Mouse (Mus musculus) hindbrain, embryonic 10.5 days (tissue): Measurements from ENCODE around the gene Lrp4. TPM values are rescaled to one million over a fixed set of nuclear protein-coding genes. Genes with fewer than 3 reads are reported as not detected.

ENCODE experiments used
- DNase-seq: peaks from one replicate; pipeline ENCODE4 v3.0.0-alpha.2; 2017; ENCODE audit warnings: low spot score
- H3K27ac ChIP-seq: fragments of 300-500 bp; sonication (generic); 2 replicates; pipeline ENCODE4 v1.5.1; 2016; ENCODE audit warnings: mild to moderate bottlenecking, moderate library complexity
- H3K27me3 ChIP-seq: fragments of 300-500 bp; sonication (generic); 2 replicates; pipeline ENCODE4 v1.6.1; 2016; ENCODE audit warnings: mild to moderate bottlenecking; ENCODE audit not compliant: poor library complexity, insufficient read depth, severe bottlenecking
- H3K36me3 ChIP-seq: fragments of 300-500 bp; sonication (generic); 2 replicates; pipeline ENCODE4 v1.6.1; 2016; ENCODE audit warnings: mild to moderate bottlenecking, moderate library complexity
- H3K4me1 ChIP-seq: fragments of 300-500 bp; sonication (generic); replicated peaks from 2 replicates; pipeline ENCODE4 v1.6.1; 2016; ENCODE audit warnings: mild to moderate bottlenecking
- H3K4me3 ChIP-seq: fragments of 300-500 bp; sonication (generic); 2 replicates; pipeline ENCODE4 v1.5.1; 2016; ENCODE audit warnings: mild to moderate bottlenecking, moderate library complexity
- H3K9me3 ChIP-seq: fragments of 300-500 bp; sonication (generic); 2 replicates; pipeline ENCODE4 v1.6.1; 2016; ENCODE audit warnings: mild to moderate bottlenecking, moderate library complexity
- WGBS: fragments of 180-500 bp; shearing (Covaris S2); methylation state at CpG from one replicate; pipeline ENCODE4 v1.1.7; 2016; 5-methylcytosine and 5-hydroxymethylcytosine counted together
- polyA plus RNA-seq: library from polyadenylated mRNA; unstranded; fragments of >200 nt; fragmentation: Nextera tagmentation; extraction: Ambion mirVana; gene quantifications from 2 replicates; pipeline ENCODE4 v1.2.1, GENCODE M21; 2016

Lrp4 gene
- 6.4 and 7.6 TPM in 2 replicates for polyA plus RNA-seq

DNA sequence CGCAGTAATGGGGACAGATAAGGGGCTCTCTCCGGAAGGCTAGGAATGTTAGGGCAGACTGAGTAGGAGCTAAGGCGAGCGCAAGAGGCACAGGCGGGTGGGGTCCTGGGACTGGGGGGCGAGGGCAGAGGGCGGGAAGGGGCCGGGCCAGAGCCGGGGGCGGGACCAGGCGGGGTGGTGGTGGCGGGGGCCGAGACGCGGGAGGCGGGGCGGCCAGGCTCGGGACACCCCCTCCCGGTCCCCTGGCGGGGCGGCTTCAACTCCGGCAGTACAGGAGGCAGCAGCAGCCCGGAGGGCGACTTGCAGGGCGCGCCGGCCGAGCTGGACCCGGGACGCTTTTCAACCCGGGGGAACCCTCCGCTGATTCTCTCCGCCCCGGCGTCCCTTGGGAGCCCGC is at the start of gene Lrp4:
Gene Lrp4 (plus strand): TSS at position 253 of the 397 bp plus-strand sequence.
- Histone ChIP-seq H3K9me3 (no peaks in the 10 kb centered on the region), H3K4me3 (peak within 1 kb of the TSS; percentile 90), H3K4me1 (peaks cover 68% of the 10 kb centered on the region), H3K27ac (peak within 1 kb of the TSS; percentile 96), H3K27me3 (no peaks in the 10 kb centered on the region), H3K36me3 (peaks cover 6% of the 10 kb centered on the region; the same call in 1 of the 2 replicates)
- WGBS = under 1% methylated on average over 36 of the region's 36 CpGs
- peak; percentile 73 for DNase-seq

DNA sequence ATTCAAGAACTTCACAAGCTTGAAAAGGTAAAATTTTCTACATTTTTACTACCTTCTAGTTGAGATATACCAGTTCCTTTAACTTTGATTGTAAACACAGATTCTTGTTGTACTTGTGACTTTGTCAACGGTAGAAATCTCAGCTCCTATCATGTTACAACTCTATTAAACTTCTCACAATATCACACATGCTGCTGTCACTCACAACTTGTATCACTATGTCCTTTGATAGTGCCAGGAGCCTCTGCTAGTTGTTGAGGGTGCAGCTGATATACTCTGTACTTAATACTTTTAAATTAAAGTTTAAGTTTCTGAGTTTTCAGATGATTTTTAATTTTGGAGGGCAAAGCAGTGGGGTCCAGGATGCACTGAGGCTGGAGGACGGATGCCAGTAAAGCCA is 49.3 kb upstream of the Lrp4 start:
- 89% methylated on average over 2 of the region's 2 CpGs for WGBS
- Histone ChIP-seq H3K27me3 (no peaks in the 10 kb centered on the region), H3K36me3 (peaks cover 5% of the 10 kb centered on the region; the same call in 1 of the 2 replicates), H3K9me3 (no peaks in the 10 kb centered on the region), H3K4me3 (no peak overlapping the region), H3K27ac (no peak overlapping the region), H3K4me1 (peaks cover 17% of the 10 kb centered on the region)
- no peak for DNase-seq

DNA sequence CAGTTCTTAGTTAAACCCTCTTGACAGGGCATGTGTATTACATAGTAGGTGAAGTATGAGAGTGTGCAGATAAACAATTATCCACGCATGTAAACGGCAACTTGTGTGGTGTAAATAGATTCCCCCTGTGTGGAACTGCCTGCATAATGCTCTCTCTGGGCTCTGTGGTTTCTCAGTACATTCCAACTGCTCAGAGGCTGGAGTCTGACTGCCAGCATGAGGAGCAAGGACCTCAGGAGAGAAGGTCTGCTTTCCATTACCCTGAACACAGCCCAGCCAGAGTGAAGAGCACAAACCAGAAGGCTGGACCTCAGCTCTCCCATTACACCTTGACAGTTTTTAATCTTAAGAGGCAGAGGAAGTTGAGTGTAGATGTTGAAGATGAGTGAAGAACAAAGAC is 45.8 kb upstream of the Lrp4 start:
- Histone ChIP-seq H3K4me1 (peaks cover 17% of the 10 kb centered on the region), H3K9me3 (no peaks in the 10 kb centered on the region), H3K27me3 (no peaks in the 10 kb centered on the region), H3K36me3 (peaks cover 3% of the 10 kb centered on the region; the same call in 1 of the 2 replicates), H3K4me3 (no peak overlapping the region), H3K27ac (no peak overlapping the region)
- WGBS = 75% methylated on average over 2 of the region's 2 CpGs
- DNase-seq = no peak

DNA sequence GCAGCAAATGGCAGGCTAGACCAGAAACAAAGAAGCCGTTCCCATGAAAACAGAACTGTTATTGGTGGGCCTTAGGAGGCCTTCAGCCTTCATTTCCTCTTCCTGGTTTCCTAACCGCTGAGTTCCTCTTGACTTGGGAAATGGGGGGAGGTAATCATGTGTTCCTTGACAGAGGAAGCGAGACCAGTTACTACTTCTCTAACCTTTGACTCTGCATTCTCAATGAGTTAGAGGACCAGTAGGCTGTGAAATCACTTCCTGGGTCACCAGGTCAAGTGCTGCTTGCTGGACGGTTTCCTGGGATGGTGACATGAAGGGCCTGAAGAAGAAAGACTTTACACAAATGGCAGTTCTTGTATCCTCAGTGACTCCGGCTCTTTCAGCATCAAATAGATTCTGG is 45.0 kb upstream of the Lrp4 start:
- H3K9me3 ChIP-seq = no peaks in the 10 kb centered on the region
- WGBS = 58% methylated on average over 5 of the region's 5 CpGs
- DNase-seq = no peak
- H3K4me3 ChIP-seq = no peak overlapping the region
- H3K36me3 ChIP-seq = no peaks in the 10 kb centered on the region
- H3K4me1 ChIP-seq = peaks cover 17% of the 10 kb centered on the region
- H3K27ac ChIP-seq = 0 out of 2 replicates have a peak overlapping the region, but pooled peaks have one; percentile 4
- H3K27me3 ChIP-seq = no peaks in the 10 kb centered on the region

DNA sequence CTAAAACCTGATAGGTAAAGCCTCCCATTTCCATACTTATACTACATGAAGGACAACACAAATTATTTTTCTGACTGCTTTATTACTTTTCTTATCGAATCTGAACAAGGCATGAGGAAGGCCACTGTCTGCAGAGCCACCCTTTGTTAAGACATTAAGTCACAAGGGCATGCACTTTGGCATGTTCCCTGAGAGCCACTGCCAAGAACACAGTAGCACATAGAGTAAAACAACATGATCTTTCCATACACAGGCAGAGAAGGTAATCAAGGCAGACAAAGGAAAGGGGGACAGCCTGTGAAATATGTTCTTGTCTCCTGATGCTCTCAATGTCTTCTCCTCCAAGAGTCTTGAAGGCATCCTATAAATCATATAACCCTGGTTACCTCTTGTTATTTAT is 43.5 kb upstream of the Lrp4 start:
- no peaks in the 10 kb centered on the region for H3K36me3 ChIP-seq
- peaks cover 17% of the 10 kb centered on the region for H3K4me1 ChIP-seq
- no peaks in the 10 kb centered on the region for H3K27me3 ChIP-seq
- 91% methylated on average over 1 of the region's 1 CpGs for WGBS
- H3K9me3 ChIP-seq = no peaks in the 10 kb centered on the region
- no peak overlapping the region for H3K4me3 ChIP-seq
- H3K27ac ChIP-seq = no peak overlapping the region
- DNase-seq = no peak

DNA sequence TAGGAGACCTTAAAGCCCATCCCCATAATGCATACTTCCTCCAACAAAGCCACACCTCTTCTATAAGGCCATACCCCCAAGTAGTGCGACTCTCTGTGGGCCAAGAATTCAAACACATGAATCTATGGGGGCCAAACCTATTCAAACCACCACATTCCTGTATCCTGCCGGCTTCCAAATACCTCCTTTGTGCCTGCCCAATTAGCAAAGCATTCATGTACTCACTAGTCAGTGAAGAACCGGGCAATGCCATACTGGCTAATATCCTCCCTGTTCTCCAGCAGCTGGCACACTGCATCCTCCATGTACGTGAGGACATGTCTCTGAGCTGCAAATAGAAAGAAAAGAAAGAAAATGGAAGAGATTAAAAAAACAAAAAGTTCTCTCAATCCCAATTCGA is 35.7 kb upstream of the Lrp4 start:
- H3K9me3 ChIP-seq = no peaks in the 10 kb centered on the region
- peaks cover 28% of the 10 kb centered on the region for H3K36me3 ChIP-seq
- DNase-seq = no peak
- H3K27ac ChIP-seq = no peak overlapping the region
- peaks cover 8% of the 10 kb centered on the region; the same call in 1 of the 2 replicates for H3K4me1 ChIP-seq
- H3K4me3 ChIP-seq = no peak overlapping the region
- H3K27me3 ChIP-seq = no peaks in the 10 kb centered on the region
- WGBS = 85% methylated on average over 5 of the region's 5 CpGs

DNA sequence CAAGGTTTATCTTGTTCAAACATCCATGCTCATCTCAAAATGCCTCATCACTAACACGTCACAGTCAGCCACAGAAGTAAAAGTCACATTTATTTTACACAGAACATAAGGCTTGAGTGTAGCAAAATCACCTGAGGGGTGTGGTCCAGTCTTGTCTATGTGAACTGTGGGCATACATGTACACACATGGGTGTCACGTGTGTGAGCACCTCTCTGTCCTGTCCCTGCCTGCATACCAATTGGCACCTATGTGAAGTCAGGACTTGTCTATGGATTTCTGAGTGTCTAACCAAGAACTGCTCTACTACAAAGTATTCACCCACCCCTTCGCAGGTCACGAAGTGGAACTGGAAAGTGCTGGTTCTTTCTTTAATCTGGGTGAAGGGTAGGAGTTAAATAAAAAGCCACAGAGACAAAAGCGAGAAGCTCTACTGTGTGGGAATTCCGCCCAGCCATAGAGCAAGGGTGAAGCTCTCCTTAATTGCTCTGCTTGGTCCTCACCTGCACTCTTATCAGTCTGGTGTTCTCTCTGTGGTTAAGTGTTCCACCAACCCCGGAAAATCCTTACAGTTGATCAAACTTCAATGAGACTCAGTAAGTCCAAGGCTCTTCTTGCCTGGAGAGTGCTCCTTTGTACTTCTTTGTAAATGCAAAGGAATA is 33.1 kb upstream of the Lrp4 start:
- Histone ChIP-seq H3K9me3 (no peaks in the 10 kb centered on the region), H3K27ac (no peak overlapping the region), H3K4me1 (peaks cover 20% of the 10 kb centered on the region), H3K27me3 (no peaks in the 10 kb centered on the region), H3K4me3 (no peak overlapping the region), H3K36me3 (peaks cover 28% of the 10 kb centered on the region)
- DNase-seq = no peak
- WGBS = 88% methylated on average over 7 of the region's 7 CpGs

DNA sequence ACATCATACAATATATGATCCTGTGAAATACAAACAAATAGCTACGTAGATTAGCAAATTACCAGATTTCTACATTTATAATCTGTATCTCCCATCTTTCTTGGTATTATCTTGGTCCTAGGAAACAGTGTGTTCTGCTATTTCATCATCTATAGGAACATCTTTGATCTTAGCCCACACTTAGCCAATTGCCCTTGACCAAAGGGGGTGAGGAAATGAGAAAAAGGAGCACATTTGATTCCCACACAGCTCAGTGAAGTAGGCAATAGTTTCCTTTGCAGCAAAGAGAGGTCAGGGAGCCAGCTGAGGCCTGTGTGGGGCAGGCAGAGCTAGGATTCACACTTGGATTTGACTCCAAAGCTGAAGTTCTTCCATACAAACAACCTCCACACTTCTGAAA is 31.0 kb upstream of the Lrp4 start:
- 89% methylated on average over 1 of the region's 1 CpGs for WGBS
- no peak for DNase-seq
- peaks cover 8% of the 10 kb centered on the region for H3K36me3 ChIP-seq
- no peaks in the 10 kb centered on the region for H3K27me3 ChIP-seq
- H3K4me3 ChIP-seq = no peak overlapping the region
- H3K27ac ChIP-seq = peak overlapping the region; percentile 45
- peaks cover 41% of the 10 kb centered on the region for H3K4me1 ChIP-seq
- no peaks in the 10 kb centered on the region for H3K9me3 ChIP-seq

DNA sequence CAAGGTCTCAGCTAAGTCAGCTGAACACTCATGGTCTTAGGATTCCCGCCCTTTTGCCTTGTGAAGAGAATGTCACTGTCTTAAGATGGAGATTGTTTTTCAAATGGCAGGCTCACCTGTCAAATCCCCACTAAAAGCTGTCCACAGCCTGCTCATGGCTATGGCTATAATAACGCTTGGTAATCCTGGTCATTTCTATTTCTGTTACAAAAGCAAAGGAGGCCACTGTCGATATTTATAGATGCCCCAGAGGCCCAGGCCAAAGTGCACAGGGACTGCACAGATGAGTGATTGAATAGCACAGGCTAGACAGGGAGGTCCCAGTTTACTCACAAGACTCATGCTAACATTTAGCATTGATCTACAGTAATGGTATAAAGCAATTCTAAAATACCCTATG is 28.2 kb upstream of the Lrp4 start:
- 78% methylated on average over 3 of the region's 3 CpGs for WGBS
- no peaks in the 10 kb centered on the region for H3K27me3 ChIP-seq
- H3K4me1 ChIP-seq = peaks cover 44% of the 10 kb centered on the region
- no peak for DNase-seq
- H3K4me3 ChIP-seq = no peak overlapping the region
- H3K36me3 ChIP-seq = no peaks in the 10 kb centered on the region
- peak overlapping the region; percentile 84 for H3K27ac ChIP-seq
- no peaks in the 10 kb centered on the region for H3K9me3 ChIP-seq

DNA sequence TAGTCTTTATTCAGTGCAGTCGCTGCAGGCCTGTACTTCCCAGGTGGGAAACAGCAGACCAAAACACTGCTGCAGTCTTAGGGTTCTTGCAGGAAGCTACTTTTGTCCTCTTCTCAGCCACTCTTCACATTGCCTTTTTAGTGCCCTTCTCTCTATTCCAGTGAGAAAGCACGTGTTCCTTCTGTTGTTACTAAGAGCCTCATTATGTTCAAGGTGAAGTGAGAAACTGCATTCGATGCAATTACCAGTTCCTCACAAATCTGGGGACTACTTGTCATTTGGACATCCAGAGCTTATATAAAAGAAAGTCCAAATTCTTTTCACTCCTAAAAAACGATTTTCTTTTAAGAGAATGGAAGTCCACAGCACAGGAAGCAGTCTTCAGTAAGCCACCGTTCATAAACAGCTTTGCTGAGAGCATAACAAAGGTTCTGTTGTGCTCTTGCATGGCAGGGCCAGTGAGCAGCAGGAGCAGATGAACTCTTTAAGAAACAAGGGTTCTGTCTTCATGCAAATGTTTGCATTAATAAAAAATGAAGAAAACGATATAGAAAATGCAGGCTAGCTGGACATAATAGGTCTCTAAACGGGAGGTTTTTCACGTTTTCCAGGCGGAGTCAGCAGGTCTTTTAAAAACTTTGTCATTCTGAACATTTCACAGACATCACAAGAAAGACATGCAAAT is 27.3 kb upstream of the Lrp4 start:
- Histone ChIP-seq H3K27ac (peak overlapping the region; percentile 84), H3K4me3 (0 out of 2 replicates have a peak overlapping the region, but pooled peaks have one; percentile 20), H3K4me1 (peaks cover 44% of the 10 kb centered on the region), H3K9me3 (no peaks in the 10 kb centered on the region), H3K36me3 (no peaks in the 10 kb centered on the region), H3K27me3 (no peaks in the 10 kb centered on the region)
- WGBS = 23% methylated on average over 9 of the region's 9 CpGs
- no peak for DNase-seq

DNA sequence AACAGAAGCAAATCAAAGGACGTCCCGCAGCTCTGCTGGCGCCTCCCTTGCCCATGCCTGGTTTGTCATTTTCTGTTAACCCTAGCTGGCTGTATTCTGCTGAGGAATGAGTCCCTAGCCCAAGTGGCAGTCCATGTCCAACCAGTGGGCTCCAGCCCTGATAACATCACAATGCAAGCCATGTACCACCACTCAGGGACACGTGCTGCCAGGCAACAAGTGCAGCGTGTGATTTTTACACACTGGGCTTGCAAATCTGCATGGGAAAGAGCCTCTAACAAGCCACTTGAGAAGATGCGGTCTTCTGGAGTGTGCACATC is 26.8 kb upstream of the Lrp4 start:
- Histone ChIP-seq H3K27ac (peak overlapping the region; percentile 84), H3K27me3 (no peaks in the 10 kb centered on the region), H3K4me1 (peaks cover 44% of the 10 kb centered on the region), H3K4me3 (0 out of 2 replicates have a peak overlapping the region, but pooled peaks have one; percentile 20), H3K9me3 (no peaks in the 10 kb centered on the region), H3K36me3 (no peaks in the 10 kb centered on the region)
- 31% methylated on average over 6 of the region's 6 CpGs for WGBS
- DNase-seq = peak; percentile 43

DNA sequence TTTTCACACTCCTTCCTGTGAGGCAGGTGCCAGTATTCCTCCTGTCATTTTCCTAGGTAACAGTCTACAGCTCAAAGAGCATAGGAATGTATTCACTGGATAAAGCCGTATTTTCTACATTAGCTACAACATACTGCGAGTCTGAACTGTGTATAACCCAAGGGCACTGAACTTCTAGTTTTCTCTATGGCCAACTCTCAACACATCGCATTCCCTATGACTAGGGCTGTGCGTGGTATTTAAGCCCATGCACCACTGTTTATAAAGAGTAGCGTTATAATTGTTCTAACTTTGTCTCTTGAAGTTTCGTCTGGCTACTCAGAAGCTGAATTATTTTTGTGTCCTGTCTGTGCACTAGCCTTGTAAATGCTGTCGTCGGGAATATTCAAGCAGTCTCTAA is 20.6 kb upstream of the Lrp4 start:
- no peaks in the 10 kb centered on the region for H3K36me3 ChIP-seq
- H3K27me3 ChIP-seq = no peaks in the 10 kb centered on the region
- 91% methylated on average over 8 of the region's 8 CpGs for WGBS

DNA sequence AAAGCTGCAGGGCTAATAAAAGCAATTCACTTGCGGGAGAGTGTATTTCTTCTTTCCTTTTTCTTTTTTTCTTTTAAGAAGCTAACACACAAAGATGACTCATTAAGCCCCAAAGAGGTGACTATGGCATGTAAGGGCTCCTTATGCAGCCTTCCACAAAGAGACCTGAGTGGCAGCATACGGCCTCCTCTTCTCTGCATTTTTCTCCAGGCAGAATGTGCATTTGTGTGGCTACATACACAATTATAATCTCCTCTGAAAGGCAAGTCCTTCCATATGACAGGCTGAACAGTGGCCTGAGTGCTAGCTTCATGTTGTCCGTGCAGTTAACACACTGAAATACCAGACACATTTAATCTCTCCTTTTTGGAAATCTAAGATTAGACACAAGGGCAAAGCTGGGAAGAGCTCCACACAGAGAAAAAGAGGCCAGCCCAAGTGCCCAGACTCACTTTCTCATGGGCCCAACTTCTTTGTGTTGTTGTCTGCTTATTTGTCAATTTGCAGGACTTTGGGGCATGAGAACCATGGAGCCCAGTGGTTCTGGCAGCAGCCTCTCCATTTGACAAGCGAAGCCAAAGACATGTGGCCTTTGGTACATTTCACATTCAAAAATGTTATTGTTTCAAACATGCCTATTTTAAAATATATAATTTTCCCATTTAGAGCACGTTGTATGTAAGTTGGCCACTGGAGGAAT is 20.0 kb upstream of the Lrp4 start:
- Histone ChIP-seq H3K27me3 (no peaks in the 10 kb centered on the region), H3K36me3 (no peaks in the 10 kb centered on the region), H3K9me3 (no peaks in the 10 kb centered on the region), H3K4me1 (0 out of 2 replicates have a peak, but pooled peaks cover 4% of the 10 kb centered on the region), H3K27ac (no peak overlapping the region), H3K4me3 (no peak overlapping the region)
- no peak for DNase-seq
- WGBS = 89% methylated on average over 5 of the region's 5 CpGs

More for the DNA sequence above, 20.6 kb upstream of the Lrp4 start:
- Histone ChIP-seq H3K4me3 (no peak overlapping the region), H3K4me1 (0 out of 2 replicates have a peak, but pooled peaks cover 4% of the 10 kb centered on the region), H3K27ac (no peak overlapping the region), H3K9me3 (no peaks in the 10 kb centered on the region)
- no peak for DNase-seq
